Mouse (Mus musculus) hindbrain, embryonic 14.5 days (tissue): ENCODE measurements around the gene Qtrt1. TPM values are rescaled to one million over a fixed set of nuclear protein-coding genes. Genes with fewer than 3 reads are reported as not detected.

Experiments
- ATAC-seq: fragments of 200-750 bp; cut with Nextera tagmentation; 2 replicates; pipeline ENCODE4 v1.8.0; 2017; ENCODE audit warnings: moderate number of reproducible peaks, mild to moderate bottlenecking, moderate TSS enrichment, moderate library complexity; ENCODE audit not compliant: low FRiP score
- DNase-seq: peaks from one replicate; pipeline ENCODE4 v3.0.0-alpha.2; 2015; ENCODE audit warnings: low spot score
- H3K27ac ChIP-seq: fragments of 300-500 bp; sonication (generic); 2 replicates; pipeline ENCODE4 v1.5.1; 2014; ENCODE audit warnings: mild to moderate bottlenecking, moderate library complexity
- H3K27me3 ChIP-seq: fragments of 300-500 bp; sonication (generic); 2 replicates; pipeline ENCODE4 v1.6.1; 2014; ENCODE audit warnings: mild to moderate bottlenecking, low read length, mixed read lengths; ENCODE audit not compliant: control insufficient read depth, insufficient read depth
- H3K36me3 ChIP-seq: fragments of 300-500 bp; sonication (generic); replicated peaks from 2 replicates; pipeline ENCODE4 v1.6.1; 2014; ENCODE audit not compliant: control insufficient read depth, insufficient read depth
- H3K4me1 ChIP-seq: fragments of 300-500 bp; sonication (generic); replicated peaks from 2 replicates; pipeline ENCODE4 v1.6.1; 2014; ENCODE audit warnings: antibody characterized with exemption, low read length, mixed read lengths; ENCODE audit not compliant: control insufficient read depth, insufficient read depth
- H3K4me2 ChIP-seq: fragments of 300-500 bp; sonication (generic); replicated peaks from 2 replicates; pipeline ENCODE4 v1.6.1; 2014; ENCODE audit warnings: mild to moderate bottlenecking, moderate library complexity
- H3K4me3 ChIP-seq: fragments of 300-500 bp; sonication (generic); replicated peaks from 2 replicates; pipeline ENCODE4 v1.5.1; 2014; ENCODE audit warnings: mild to moderate bottlenecking, low read length
- H3K9ac ChIP-seq: fragments of 300-500 bp; sonication (generic); 2 replicates; pipeline ENCODE4 v1.6.1; 2014
- H3K9me3 ChIP-seq: fragments of 300-500 bp; sonication (generic); 2 replicates; pipeline ENCODE4 v1.6.1; 2016; ENCODE audit warnings: low read length; ENCODE audit not compliant: control insufficient read depth
- WGBS: fragments of 180-500 bp; shearing (Covaris S2); extraction: QIAGEN DNeasy Blood & Tissue Kit; methylation state at CpG from one replicate; pipeline ENCODE4 v1.1.7; 2014; 5-methylcytosine and 5-hydroxymethylcytosine counted together
- polyA plus RNA-seq: library from polyadenylated mRNA; unstranded; fragments of >200 nt; fragmentation: Nextera tagmentation; extraction: Ambion mirVana; gene quantifications from 2 replicates; pipeline ENCODE4 v1.2.1, GENCODE M21; 2014

Qtrt1 gene
- polyA plus RNA-seq, 1 experiment from 2014 or later, result 39.7 TPM

DNA sequence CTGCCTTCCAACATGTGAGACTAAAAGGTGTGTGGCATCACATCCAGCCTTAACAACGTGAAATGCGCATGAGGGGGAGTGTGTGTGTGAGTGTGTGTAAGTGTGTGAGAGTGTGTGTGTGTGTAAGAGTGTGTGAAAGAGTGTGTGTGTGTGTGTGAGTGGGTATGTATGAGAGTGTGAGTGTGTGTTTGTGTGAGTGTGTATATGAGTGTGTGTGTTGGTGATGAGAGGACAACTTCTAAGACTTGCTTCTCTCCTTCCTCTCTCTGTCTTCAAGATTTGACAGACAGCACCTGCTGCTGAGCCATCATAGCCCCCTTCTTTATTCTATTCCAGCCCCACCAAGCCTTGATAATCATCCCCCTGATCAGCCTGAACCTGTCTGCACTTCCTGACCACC is 28.3 kb downstream of the Qtrt1 start:
- H3K4me2 ChIP-seq, result no peak overlapping the region
- no peak overlapping the region for H3K9ac ChIP-seq
- DNase-seq (no peak), ATAC-seq (no peak)
- no peak overlapping the region for H3K4me3 ChIP-seq
- no peaks in the 10 kb centered on the region for H3K4me1 ChIP-seq
- H3K9me3 ChIP-seq, result no peaks in the 10 kb centered on the region
- no peaks in the 10 kb centered on the region for H3K36me3 ChIP-seq
- H3K27ac ChIP-seq, result no peak overlapping the region
- H3K27me3 ChIP-seq, result no peaks in the 10 kb centered on the region
- 95% methylated on average over 2 of the region's 2 CpGs for WGBS

DNA sequence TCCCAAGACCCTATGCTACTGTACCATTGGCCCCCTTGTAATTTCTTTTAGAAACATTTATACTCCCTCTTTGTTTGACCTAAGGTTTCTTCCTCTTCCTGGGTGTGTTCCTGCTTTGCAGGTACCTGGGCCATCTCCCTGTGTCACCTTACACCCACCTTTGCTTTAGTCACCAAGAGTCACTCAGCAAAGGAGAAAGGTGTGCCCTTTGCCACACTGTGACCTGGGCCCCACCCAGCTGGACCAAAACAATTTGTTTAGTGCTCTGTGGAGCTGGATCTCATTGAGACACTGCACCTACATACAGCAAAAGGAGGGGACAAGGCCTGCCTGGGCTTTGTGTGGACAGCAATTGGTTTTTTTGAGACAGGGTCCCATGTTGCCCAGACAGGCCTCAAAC is 28.8 kb downstream of the Qtrt1 start:
- H3K4me3 ChIP-seq, result no peak overlapping the region
- H3K9me3 ChIP-seq, result no peaks in the 10 kb centered on the region
- H3K36me3 ChIP-seq, result no peaks in the 10 kb centered on the region
- ATAC-seq (no peak), DNase-seq (no peak)
- no peaks in the 10 kb centered on the region for H3K4me1 ChIP-seq
- no peaks in the 10 kb centered on the region for H3K27me3 ChIP-seq
- H3K9ac ChIP-seq, result no peak overlapping the region
- no peak overlapping the region for H3K27ac ChIP-seq
- H3K4me2 ChIP-seq, result no peak overlapping the region

DNA sequence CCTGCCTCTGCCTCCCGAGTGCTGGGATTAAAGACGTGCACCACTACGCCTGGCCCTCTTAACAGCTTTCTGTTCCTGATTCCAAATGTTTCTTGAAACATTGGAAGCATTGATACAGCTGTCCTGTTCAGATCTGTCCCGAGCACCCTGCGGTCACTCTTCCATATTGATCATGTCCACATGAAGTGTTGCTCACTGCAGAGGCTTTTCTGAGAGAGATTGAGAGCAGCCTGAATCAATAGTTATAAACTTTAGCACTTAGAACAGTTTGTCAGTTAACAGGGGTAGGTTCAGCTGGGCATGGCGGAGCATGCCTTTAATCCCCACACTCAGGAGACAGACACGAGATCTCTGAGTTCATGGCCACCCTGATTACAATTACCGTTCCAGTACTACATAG is 32.2 kb downstream of the Qtrt1 start:
- no peak overlapping the region for H3K27ac ChIP-seq
- no peaks in the 10 kb centered on the region for H3K9me3 ChIP-seq
- H3K4me2 ChIP-seq, result no peak overlapping the region
- 96% methylated on average over 8 of the region's 8 CpGs for WGBS
- DNase-seq (no peak), ATAC-seq (no peak)
- no peak overlapping the region for H3K4me3 ChIP-seq
- H3K9ac ChIP-seq, result no peak overlapping the region
- H3K4me1 ChIP-seq, result no peaks in the 10 kb centered on the region
- H3K27me3 ChIP-seq, result no peaks in the 10 kb centered on the region
- H3K36me3 ChIP-seq, result no peaks in the 10 kb centered on the region

DNA sequence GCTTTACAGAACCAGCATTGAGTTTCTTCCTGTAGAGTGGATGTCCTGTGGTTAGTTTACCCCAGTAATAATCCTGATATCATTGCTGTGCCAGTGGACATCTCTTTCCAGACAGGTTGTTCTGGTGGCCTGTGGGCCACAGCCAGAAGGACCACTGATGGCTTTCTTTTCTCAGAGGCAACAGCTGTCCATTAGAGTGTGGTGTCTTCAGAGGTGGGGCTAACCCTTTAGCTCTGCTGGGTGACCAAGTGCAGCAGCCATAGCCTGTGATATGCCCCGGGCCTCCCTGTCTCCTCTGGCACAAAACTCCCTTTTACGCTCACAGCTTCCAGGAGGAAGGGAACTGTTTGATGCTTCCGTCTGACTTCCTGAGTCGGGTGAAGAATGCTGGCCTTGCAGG is 32.9 kb downstream of the Qtrt1 start:
- no peak overlapping the region for H3K9ac ChIP-seq
- DNase-seq (no peak), ATAC-seq (no peak)
- H3K9me3 ChIP-seq, result no peaks in the 10 kb centered on the region
- H3K4me1 ChIP-seq, result no peaks in the 10 kb centered on the region
- H3K27me3 ChIP-seq, result no peaks in the 10 kb centered on the region
- H3K36me3 ChIP-seq, result no peaks in the 10 kb centered on the region
- H3K4me2 ChIP-seq, result no peak overlapping the region
- WGBS, result 91% methylated on average over 4 of the region's 4 CpGs
- no peak overlapping the region for H3K27ac ChIP-seq
- H3K4me3 ChIP-seq, result no peak overlapping the region

DNA sequence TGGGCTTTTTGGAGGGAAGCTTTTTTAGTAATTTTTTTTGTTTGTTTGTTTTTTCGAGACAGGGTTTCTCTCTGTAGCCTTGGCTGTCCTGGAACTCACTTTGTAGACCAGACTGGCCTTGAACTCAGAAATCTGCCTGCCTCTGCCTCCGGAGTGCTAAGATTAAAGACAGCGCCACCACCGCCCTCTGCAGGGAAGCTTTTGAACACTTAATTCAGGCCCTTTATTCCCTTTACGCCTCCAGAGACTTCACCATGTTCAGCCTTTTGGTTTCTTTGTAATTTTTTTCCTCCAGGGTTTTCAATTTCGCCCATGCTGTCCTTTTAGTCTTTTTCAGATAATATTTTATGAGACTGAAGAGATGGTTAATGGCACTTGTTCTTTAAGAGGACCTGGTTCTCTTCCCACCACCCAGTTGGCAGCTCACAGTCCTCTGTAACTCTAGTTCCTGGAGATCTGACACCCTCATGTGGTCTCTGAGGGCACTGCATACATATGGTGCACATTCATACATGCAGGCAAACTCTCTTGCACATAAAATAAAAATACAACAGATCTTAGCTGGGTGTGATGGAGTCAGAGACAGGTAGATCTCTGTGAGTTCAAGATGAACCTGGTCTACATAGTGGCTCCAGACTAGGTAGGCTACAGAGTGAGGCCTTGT is 33.6 kb downstream of the Qtrt1 start:
- Histone ChIP-seq H3K4me3 (no peak overlapping the region), H3K4me2 (no peak overlapping the region), H3K9ac (no peak overlapping the region), H3K4me1 (no peaks in the 10 kb centered on the region), H3K9me3 (no peaks in the 10 kb centered on the region), H3K36me3 (no peaks in the 10 kb centered on the region), H3K27ac (no peak overlapping the region), H3K27me3 (no peaks in the 10 kb centered on the region)
- DNase-seq (no peak), ATAC-seq (no peak)
- WGBS, result 98% methylated on average over 6 of the region's 6 CpGs

DNA sequence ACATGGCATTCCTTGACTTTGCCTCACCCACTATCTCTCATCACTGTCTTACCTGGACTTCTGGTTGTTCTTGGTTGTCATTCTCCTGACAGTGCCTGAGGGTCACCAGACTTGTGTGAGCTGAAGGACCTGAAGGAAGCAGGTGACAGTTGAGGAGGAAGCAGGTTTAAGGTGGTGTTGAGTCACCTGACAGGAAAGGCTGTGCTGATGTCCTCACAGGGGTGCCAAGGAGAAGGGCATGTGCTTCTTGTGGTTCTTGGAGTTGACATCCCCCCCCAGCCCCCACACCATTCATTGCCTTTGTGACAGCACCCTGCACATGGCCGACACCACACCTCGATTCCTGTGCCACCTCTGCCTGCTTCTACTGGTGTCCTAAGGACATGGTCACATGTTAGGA is 36.1 kb downstream of the Qtrt1 start:
- H3K4me1 ChIP-seq, result no peaks in the 10 kb centered on the region
- no peak for ATAC-seq
- 93% methylated on average over 2 of the region's 2 CpGs for WGBS

DNA sequence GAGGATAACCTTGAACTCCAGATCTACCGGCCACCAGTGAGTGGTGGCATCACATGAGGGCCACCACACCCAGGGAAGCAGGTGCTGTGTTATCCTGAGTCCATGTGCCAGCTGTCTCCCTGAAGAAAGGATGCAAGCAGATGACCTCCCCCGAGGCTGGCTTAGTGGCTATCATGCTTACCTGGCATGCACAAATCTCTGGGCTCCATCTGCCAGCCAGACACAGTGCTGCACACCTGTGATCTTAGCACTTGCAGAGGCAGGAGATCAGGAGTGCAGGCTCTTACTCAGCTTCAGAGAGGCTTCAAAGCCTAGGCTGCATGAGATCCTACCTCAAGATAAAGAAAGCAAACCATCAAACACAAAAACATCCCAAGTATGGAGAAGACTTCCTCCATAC is 38.1 kb downstream of the Qtrt1 start:
- Histone ChIP-seq H3K36me3 (no peaks in the 10 kb centered on the region), H3K4me3 (no peak overlapping the region), H3K4me2 (no peak overlapping the region), H3K9me3 (no peaks in the 10 kb centered on the region), H3K4me1 (no peaks in the 10 kb centered on the region), H3K9ac (no peak overlapping the region), H3K27ac (no peak overlapping the region), H3K27me3 (no peaks in the 10 kb centered on the region)
- ATAC-seq (no peak), DNase-seq (no peak)
- 92% methylated on average over 2 of the region's 2 CpGs for WGBS

More for the DNA sequence above, 36.1 kb downstream of the Qtrt1 start:
- DNase-seq, result no peak
- no peak overlapping the region for H3K27ac ChIP-seq
- no peak overlapping the region for H3K4me2 ChIP-seq
- no peak overlapping the region for H3K4me3 ChIP-seq
- H3K27me3 ChIP-seq, result no peaks in the 10 kb centered on the region
- H3K9ac ChIP-seq, result no peak overlapping the region
- no peaks in the 10 kb centered on the region for H3K9me3 ChIP-seq
- no peaks in the 10 kb centered on the region for H3K36me3 ChIP-seq

DNA sequence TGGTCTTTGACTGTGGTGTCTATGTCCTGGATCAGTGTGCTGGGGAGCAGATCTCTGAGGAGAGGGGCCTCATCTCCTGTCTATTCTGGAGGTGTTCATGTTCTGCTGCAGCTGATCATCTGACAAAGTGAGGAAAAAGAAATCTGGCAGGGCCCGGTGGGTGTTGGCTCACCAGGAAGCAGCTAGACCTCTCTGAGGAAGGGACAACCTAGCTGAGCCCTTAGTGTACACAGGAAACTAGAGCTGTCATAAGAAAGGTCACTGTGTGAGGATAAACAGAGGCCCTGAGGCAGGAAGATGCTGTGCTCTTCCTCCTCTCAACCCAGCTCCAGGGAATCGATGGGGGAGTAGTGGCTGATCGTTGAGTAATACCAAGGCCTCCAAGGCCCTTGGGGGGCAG is 38.6 kb downstream of the Qtrt1 start:
- no peaks in the 10 kb centered on the region for H3K4me1 ChIP-seq
- no peak for DNase-seq
- H3K27ac ChIP-seq, result no peak overlapping the region
- H3K36me3 ChIP-seq, result no peaks in the 10 kb centered on the region
- no peak overlapping the region for H3K9ac ChIP-seq
- H3K4me3 ChIP-seq, result no peak overlapping the region
- 89% methylated on average over 3 of the region's 3 CpGs for WGBS
- no peaks in the 10 kb centered on the region for H3K9me3 ChIP-seq
- ATAC-seq, result no peak
- no peak overlapping the region for H3K4me2 ChIP-seq
- no peaks in the 10 kb centered on the region for H3K27me3 ChIP-seq

DNA sequence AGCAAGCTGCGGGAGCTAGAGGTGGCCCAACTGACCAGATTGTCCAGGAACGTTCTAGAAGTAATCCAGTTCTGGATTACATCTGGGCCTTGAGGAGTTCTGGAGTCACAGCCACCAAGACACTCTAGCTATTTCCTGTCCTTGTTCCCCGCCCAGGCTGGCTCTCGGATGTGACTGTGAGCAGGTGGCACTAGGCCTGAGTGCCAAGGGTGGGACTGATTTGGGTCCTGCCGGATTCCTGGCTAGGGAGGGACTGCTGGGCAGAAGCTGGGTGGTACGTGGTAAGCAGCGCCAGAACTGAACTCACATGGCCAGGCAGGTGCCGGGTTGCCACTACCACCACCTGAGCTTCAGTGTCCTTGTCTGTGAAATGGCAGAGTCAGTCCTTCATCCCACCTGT is 39.8 kb downstream of the Qtrt1 start:
- Histone ChIP-seq H3K4me2 (no peak overlapping the region), H3K9ac (no peak overlapping the region), H3K4me1 (no peaks in the 10 kb centered on the region), H3K27me3 (no peaks in the 10 kb centered on the region), H3K4me3 (no peak overlapping the region), H3K27ac (no peak overlapping the region), H3K9me3 (no peaks in the 10 kb centered on the region), H3K36me3 (no peaks in the 10 kb centered on the region)
- no peak for DNase-seq
- no peak for ATAC-seq
- WGBS, result 86% methylated on average over 8 of the region's 8 CpGs

DNA sequence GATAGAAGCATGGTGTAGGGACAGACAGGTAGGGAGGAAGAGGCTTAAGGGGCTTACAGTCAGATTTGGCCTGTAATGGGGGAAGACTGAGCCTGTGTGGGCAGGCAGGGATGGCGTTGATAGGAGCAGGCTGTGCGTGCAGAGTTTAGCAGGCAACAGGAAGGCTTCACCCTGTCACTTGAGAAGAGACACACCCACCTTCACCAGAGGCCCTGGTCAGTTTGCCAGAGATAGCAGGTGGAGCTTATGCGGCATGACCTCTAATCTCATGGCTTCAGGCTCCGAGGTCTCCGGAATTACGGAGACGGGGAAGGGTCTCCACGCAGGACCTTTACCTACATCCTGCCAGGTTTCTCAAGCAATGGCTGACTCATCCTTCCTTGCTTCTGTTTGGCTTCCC is 40.2 kb downstream of the Qtrt1 start:
- Histone ChIP-seq H3K9ac (no peak overlapping the region), H3K4me2 (no peak overlapping the region), H3K4me1 (no peaks in the 10 kb centered on the region), H3K9me3 (no peaks in the 10 kb centered on the region), H3K27me3 (no peaks in the 10 kb centered on the region), H3K4me3 (no peak overlapping the region), H3K36me3 (no peaks in the 10 kb centered on the region), H3K27ac (no peak overlapping the region)
- WGBS, result 85% methylated on average over 8 of the region's 8 CpGs
- DNase-seq (no peak), ATAC-seq (no peak)
